Mouse (Mus musculus) hindbrain, embryonic 12.5 days (tissue): Measurements from ENCODE around the gene Tie1. TPM values are rescaled to one million over a fixed set of nuclear protein-coding genes. Genes with fewer than 3 reads are reported as not detected.

Experiments
- ATAC-seq: fragments of 200-750 bp; cut with Nextera tagmentation; 2 replicates; pipeline ENCODE4 v1.8.0; 2017; ENCODE audit warnings: moderate TSS enrichment; ENCODE audit not compliant: low FRiP score
- H3K27ac ChIP-seq: fragments of 300-500 bp; sonication (generic); 2 replicates; pipeline ENCODE4 v1.5.1; 2016; ENCODE audit warnings: mild to moderate bottlenecking
- H3K27me3 ChIP-seq: fragments of 300-500 bp; sonication (generic); 2 replicates; pipeline ENCODE4 v1.6.1; 2016; ENCODE audit warnings: mild to moderate bottlenecking
- H3K36me3 ChIP-seq: fragments of 300-500 bp; sonication (generic); 2 replicates; pipeline ENCODE4 v1.6.1; 2016; ENCODE audit warnings: mild to moderate bottlenecking
- H3K4me1 ChIP-seq: fragments of 300-500 bp; sonication (generic); 2 replicates; pipeline ENCODE4 v1.6.1; 2016
- H3K4me2 ChIP-seq: fragments of 300-500 bp; sonication (generic); replicated peaks from 2 replicates; pipeline ENCODE4 v1.6.1; 2016; ENCODE audit warnings: mild to moderate bottlenecking
- H3K4me3 ChIP-seq: fragments of 300-500 bp; sonication (generic); 2 replicates; pipeline ENCODE4 v1.5.1; 2016; ENCODE audit warnings: mild to moderate bottlenecking
- H3K9ac ChIP-seq: fragments of 300-500 bp; sonication (generic); 2 replicates; pipeline ENCODE4 v1.6.1; 2016; ENCODE audit warnings: mild to moderate bottlenecking, moderate library complexity
- H3K9me3 ChIP-seq: fragments of 300-500 bp; sonication (generic); replicated peaks from 2 replicates; pipeline ENCODE4 v1.6.1; 2016; ENCODE audit warnings: mild to moderate bottlenecking
- WGBS: fragments of 180-500 bp; shearing (Covaris S2); methylation state at CpG from one replicate; pipeline ENCODE4 v1.1.7; 2016; 5-methylcytosine and 5-hydroxymethylcytosine counted together
- polyA plus RNA-seq: library from polyadenylated mRNA; unstranded; fragments of >200 nt; fragmentation: Nextera tagmentation; extraction: Ambion mirVana; gene quantifications from 2 replicates; pipeline ENCODE4 v1.2.1, GENCODE M21; 2016

The Tie1 gene
- polyA plus RNA-seq, 1 experiment from 2014 or later, result 21.1 TPM

DNA sequence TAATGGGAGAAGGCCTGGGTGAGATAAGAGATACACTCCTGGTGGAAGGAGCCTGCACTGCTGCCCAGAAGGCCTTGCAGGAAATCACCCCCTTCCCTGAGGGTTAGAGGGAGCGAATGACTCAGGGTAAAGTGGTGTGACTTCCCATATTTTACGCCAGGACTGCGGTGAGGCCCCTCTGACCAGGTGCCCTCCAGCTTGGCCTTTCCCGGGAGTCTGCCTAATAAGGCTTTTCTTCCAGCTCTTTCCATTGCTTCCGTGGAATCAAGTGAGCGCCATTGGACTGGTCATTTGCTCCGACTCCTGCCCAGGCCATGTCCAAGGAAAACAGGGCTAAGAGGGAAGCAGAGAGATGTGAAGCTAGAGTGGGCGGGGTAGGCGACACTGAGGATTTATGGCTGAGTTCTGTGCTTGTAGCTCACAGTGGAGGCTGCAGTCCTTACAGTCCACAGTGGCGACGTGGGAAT, 24.1 kb downstream of the Tie1 start:
- WGBS, result 56% methylated on average over 10 of the region's 11 CpGs
- no peaks in the 10 kb centered on the region for H3K4me1 ChIP-seq
- H3K4me2 ChIP-seq, result no peak overlapping the region
- no peak for ATAC-seq
- H3K27me3 ChIP-seq, result no peaks in the 10 kb centered on the region
- no peak overlapping the region for H3K9ac ChIP-seq
- H3K27ac ChIP-seq, result no peak overlapping the region
- H3K4me3 ChIP-seq, result no peak overlapping the region
- no peaks in the 10 kb centered on the region for H3K9me3 ChIP-seq
- H3K36me3 ChIP-seq, result no peaks in the 10 kb centered on the region

- no peaks in the 10 kb centered on the region for H3K4me1 ChIP-seq
- no peak overlapping the region for H3K4me3 ChIP-seq
- no peaks in the 10 kb centered on the region for H3K9me3 ChIP-seq
- WGBS, result 88% methylated on average over 3 of the region's 3 CpGs
- no peaks in the 10 kb centered on the region for H3K36me3 ChIP-seq
- no peak overlapping the region for H3K4me2 ChIP-seq
- no peaks in the 10 kb centered on the region for H3K27me3 ChIP-seq
- ATAC-seq, result no peak
- no peak overlapping the region for H3K9ac ChIP-seq
- H3K27ac ChIP-seq, result no peak overlapping the region
Measured at GRCm38 (mm10) chr4:118464956-118465355, 24.9 kb downstream of the Tie1 start.

- no peaks in the 10 kb centered on the region for H3K4me1 ChIP-seq
- ATAC-seq, result no peak; the same call in 1 of the 2 replicates
- H3K4me2 ChIP-seq, result no peak within 1 kb of the TSS
- WGBS, result 76% methylated on average over 9 of the region's 9 CpGs
- H3K4me3 ChIP-seq, result no peak within 1 kb of the TSS
- no peak within 1 kb of the TSS for H3K9ac ChIP-seq
- H3K27ac ChIP-seq, result no peak within 1 kb of the TSS
- H3K9me3 ChIP-seq, result no peaks in the 10 kb centered on the region
- no peaks in the 10 kb centered on the region for H3K27me3 ChIP-seq
- H3K36me3 ChIP-seq, result no peaks in the 10 kb centered on the region
Measured at GRCm38 (mm10) chr4:118457345-118457975, 32.4 kb downstream of the Tie1 start, which contains the start of gene Mpl. Gene Mpl, minus strand, starts transcription at chr4:118457513.

DNA sequence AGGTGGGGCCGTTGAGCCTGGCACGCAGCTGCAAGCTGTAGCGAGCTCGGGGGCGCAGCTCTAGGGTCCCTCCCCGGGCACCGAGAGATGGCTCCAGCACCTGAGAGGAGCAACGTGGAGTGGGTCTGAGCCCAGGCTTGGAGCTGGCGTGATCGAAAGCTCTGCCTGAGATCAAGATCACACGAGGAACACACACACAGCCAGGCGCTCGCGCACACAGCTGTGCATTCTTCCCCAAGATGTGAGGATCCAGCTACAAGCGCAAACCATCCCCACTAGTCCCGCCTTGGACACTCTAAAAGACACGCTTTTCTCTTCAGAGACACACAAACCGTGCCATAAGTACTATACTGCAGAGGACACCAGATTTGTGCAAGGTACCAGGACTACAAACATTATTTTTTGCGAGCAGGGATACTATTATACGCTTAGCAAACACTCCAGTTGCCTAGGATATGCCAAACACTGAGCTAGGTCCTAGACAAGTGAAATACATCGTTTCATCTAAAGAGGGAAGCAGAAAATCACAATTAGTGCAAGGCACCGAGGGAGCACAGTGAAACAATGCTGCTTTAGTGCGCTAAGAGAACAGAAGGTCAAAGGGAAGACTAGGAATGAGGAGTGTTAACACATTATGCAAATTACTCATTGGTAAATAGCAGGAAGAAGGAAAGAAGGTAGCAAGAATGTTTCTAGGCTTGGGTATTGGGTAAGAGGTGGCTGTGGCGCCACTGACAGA, 43.3 kb downstream of the Tie1 start:
- Histone ChIP-seq H3K4me1 (peaks cover 17% of the 10 kb centered on the region), H3K4me3 (peak overlapping the region; percentile 37), H3K9ac (peak overlapping the region; percentile 53; the same call in 1 of the 2 replicates), H3K4me2 (peak overlapping the region; percentile 82), H3K9me3 (no peaks in the 10 kb centered on the region), H3K36me3 (no peaks in the 10 kb centered on the region), H3K27me3 (peaks cover 6% of the 10 kb centered on the region), H3K27ac (no peak overlapping the region)
- ATAC-seq, result peak; percentile 70
- WGBS, result 19% methylated on average over 24 of the region's 24 CpGs

- H3K4me1 ChIP-seq, result peaks cover 17% of the 10 kb centered on the region
- no peaks in the 10 kb centered on the region for H3K36me3 ChIP-seq
- H3K27me3 ChIP-seq, result peaks cover 6% of the 10 kb centered on the region
- peak overlapping the region; percentile 53; the same call in 1 of the 2 replicates for H3K9ac ChIP-seq
- peak overlapping the region; percentile 82 for H3K4me2 ChIP-seq
- 22% methylated on average over 18 of the region's 18 CpGs for WGBS
- peak overlapping the region; percentile 37 for H3K4me3 ChIP-seq
- H3K9me3 ChIP-seq, result no peaks in the 10 kb centered on the region
- ATAC-seq, result peak; percentile 78
- no peak overlapping the region for H3K27ac ChIP-seq
Measured at GRCm38 (mm10) chr4:118445781-118446414, 44.0 kb downstream of the Tie1 start.

DNA sequence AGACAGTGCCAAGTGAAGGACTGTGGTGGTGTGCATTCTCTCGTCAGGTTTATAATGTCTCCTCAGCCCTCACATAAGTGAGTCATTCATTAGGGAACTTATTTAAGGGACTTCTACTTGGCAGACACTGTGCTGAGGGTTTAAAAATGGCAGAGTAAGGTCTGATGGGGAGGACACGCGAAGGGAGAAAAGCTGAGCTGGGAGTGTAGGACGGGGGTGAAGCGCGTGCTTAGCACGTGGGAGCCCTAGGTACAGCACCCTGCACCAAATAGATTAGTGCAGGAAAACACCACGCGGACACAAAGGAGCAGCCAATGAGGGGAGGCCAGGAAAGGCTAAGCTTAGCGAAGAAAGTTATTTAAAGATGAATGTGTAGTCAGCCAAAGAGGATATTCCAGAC, 44.8 kb downstream of the Tie1 start:
- ATAC-seq, result no peak
- WGBS, result 92% methylated on average over 10 of the region's 10 CpGs

DNA sequence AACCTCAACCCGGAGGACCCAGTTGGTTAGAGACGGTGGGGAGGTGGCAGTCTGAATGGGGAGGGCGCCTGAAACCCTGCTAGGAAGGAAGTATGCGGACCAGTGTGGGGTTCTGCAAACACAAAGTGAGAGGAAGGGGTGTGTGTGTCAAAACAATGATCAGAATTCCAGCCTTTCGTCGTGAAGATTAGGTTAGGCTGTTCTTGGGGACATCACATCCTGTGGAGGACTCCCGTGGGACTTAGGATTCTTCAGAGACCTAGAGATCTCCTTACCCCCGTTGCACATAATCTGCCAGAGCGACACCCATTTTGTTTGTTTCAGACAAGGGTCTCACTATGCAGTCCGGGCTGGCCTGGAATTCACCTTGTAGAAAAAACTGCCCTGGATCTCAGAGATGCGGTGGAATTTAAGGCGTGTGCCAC, 52.0 kb downstream of the Tie1 start:
- Histone ChIP-seq H3K4me3 (peak overlapping the region; percentile 71), H3K9ac (peak overlapping the region; percentile 65), H3K27me3 (no peaks in the 10 kb centered on the region), H3K9me3 (no peaks in the 10 kb centered on the region), H3K4me1 (peaks cover 36% of the 10 kb centered on the region), H3K27ac (peak overlapping the region; percentile 88), H3K4me2 (peak overlapping the region; percentile 99), H3K36me3 (peaks cover 14% of the 10 kb centered on the region)
- 9% methylated on average over 12 of the region's 12 CpGs for WGBS
- peak; percentile 47 for ATAC-seq

More for the DNA sequence above, 44.8 kb downstream of the Tie1 start:
- Histone ChIP-seq H3K9ac (no peak overlapping the region), H3K4me3 (no peak overlapping the region), H3K4me1 (peaks cover 17% of the 10 kb centered on the region), H3K9me3 (no peaks in the 10 kb centered on the region), H3K27ac (no peak overlapping the region), H3K36me3 (no peaks in the 10 kb centered on the region), H3K27me3 (peaks cover 6% of the 10 kb centered on the region), H3K4me2 (no peak overlapping the region)

DNA sequence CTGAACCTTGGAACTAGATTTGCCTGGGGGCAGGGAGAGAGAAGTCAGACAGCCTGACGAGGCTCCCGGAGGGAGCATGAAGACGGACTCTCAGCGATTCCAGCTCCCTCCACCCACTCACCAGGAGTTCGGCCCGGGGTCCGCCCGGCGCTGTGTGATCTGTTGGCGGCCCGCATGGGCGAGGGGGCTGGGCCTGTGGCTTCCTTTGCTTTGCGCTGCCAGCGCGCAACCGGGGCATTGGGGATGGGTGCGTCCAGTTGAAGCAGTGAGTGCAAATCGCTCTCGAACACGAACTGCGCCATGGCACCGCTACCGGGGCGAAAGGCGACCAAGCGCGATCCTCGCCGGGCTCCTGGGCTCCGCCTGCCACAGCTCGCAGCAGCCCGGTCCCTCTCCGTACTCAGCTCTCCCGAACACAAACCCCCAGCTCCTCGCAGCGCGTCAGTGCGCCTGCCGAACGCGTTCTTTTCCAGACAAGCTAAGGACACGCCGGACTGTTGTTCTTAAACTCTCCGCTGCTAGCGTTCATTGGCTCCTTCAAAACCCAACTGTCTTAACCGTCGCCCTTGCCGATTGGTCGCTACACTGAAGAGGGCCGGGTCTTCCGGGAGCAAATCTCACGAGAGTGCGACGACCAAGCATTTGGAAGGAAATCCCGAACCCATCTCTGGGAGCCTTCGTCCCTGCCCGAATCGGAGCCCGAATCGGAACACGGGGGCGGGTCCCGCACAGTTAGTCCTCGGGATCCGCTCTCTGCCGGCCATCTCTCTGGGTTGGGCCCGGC, 52.8 kb downstream of the Tie1 start, which contains the start of gene Cdc20:
Gene Cdc20, minus strand, starts transcription at position 533 of the 784 bp plus-strand sequence.
- Histone ChIP-seq H3K4me2 (peak within 1 kb of the TSS; percentile 99), H3K27ac (peak within 1 kb of the TSS; percentile 88)
- peak; percentile 95 for ATAC-seq

DNA sequence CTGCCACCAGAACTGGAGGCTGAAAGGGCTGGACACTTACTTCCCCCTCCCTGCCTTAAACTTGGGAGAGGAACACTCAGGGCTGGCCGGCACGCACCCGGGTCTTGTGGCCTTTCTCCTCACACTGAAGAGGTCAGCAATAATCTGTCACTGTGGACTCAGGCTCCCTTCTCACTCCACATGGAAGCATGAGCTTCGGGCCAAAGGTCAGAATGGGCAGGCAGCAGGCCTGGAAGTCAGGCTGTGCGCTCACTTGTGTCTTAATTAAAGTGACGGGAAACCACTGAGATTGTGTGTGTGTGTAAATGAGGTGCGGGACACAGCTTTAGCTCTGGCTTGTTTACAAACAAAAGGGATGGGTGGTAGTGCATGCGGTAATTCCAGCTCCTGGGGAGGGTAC, 57.5 kb downstream of the Tie1 start:
- Histone ChIP-seq H3K9me3 (no peaks in the 10 kb centered on the region), H3K36me3 (peaks cover 40% of the 10 kb centered on the region), H3K4me1 (peaks cover 52% of the 10 kb centered on the region), H3K4me3 (no peak overlapping the region), H3K9ac (no peak overlapping the region), H3K27ac (no peak overlapping the region), H3K4me2 (no peak overlapping the region), H3K27me3 (no peaks in the 10 kb centered on the region)
- no peak for ATAC-seq
- 41% methylated on average over 8 of the region's 8 CpGs for WGBS

More for the DNA sequence above, 52.8 kb downstream of the Tie1 start, which contains the start of gene Cdc20:
- Histone ChIP-seq H3K9ac (peak within 1 kb of the TSS; percentile 82), H3K4me3 (peak within 1 kb of the TSS; percentile 71), H3K27me3 (no peaks in the 10 kb centered on the region), H3K9me3 (no peaks in the 10 kb centered on the region), H3K36me3 (peaks cover 22% of the 10 kb centered on the region), H3K4me1 (peaks cover 36% of the 10 kb centered on the region)
- WGBS, result under 1% methylated on average over 64 of the region's 67 CpGs

DNA sequence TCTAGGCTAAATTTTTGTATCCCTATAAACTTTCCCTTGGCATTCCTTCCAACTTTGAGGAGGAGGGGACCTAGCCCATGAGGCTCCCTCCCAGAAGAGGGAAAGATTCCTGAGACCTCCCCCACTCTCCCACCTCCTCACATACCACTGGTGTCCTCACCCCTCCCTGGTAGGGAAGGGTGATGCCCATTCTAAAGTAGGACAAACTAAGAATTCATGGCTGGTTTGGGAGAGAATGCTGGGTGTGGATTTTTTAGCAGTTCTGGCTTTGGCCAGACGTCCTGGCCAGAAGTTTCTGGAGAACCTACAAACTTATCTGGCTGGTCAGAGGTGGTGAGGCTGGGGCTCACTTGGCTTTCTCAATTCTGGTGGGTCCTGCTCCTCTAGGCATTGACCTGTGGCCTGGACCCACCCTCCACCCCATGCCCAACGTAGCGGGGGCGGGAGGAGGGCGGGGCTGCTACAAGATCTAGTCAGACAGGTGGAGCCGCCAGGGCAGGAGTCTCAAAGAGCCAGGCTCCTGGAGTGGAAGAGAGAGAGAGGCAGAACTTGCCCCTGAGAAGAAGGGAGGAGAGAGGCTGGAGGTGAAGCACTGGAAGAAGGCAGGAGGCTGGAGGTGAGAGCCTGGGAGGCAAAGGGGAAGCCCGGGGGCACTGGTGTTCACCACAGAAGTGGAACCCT, 60.5 kb downstream of the Tie1 start:
- H3K36me3 ChIP-seq, result peaks cover 40% of the 10 kb centered on the region
- H3K4me3 ChIP-seq, result peak overlapping the region; percentile 52; the same call in 1 of the 2 replicates
- no peak overlapping the region for H3K27ac ChIP-seq
- H3K4me2 ChIP-seq, result peak overlapping the region; percentile 79
- peaks cover 31% of the 10 kb centered on the region for H3K4me1 ChIP-seq
- H3K9ac ChIP-seq, result no peak overlapping the region
- H3K9me3 ChIP-seq, result no peaks in the 10 kb centered on the region
- no peaks in the 10 kb centered on the region for H3K27me3 ChIP-seq
- WGBS, result 58% methylated on average over 7 of the region's 7 CpGs
- ATAC-seq, result no peak

DNA sequence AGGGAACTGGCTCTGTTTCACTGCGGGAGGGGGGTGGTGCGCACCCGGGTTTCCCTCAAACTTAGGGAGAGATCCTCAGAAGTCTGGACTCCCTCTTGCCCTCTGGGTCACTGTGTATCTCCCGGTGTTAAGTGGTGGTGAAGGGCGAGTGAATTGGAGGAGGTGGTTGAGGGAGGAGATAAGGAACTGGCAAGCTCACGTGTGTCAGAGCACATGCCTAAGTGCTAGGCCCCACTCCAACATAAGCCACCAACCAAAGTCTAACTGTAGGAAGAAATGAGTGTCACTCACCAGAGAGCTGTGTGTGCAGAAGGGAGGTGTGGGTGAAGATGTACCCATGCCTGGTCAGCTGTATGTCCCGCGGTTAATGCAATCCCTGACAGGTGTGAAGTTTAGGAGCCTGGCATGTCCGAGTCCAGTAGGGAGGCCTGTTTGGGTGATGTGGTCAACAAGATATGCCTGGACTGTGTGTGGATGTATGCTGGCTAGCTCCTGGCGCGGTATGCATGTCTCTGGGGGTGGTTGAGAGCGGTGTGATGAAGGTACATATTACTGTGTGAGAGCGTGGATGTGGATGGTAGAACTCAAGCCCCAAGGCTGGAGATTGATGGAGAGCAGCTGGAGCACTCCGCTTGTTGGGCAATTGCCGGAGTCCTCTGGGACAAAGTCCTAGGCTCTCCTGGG, 61.2 kb downstream of the Tie1 start:
- H3K27ac ChIP-seq, result peak overlapping the region; percentile 56
- peak overlapping the region; percentile 58 for H3K9ac ChIP-seq
- peak; percentile 16; the same call in 1 of the 2 replicates for ATAC-seq
- peaks cover 34% of the 10 kb centered on the region for H3K36me3 ChIP-seq
- WGBS, result 53% methylated on average over 15 of the region's 15 CpGs
- H3K9me3 ChIP-seq, result no peaks in the 10 kb centered on the region
- no peaks in the 10 kb centered on the region for H3K27me3 ChIP-seq
- H3K4me1 ChIP-seq, result peaks cover 28% of the 10 kb centered on the region
- peak overlapping the region; percentile 52 for H3K4me3 ChIP-seq
- H3K4me2 ChIP-seq, result peak overlapping the region; percentile 79
